Mouse (Mus musculus): ENCODE measurements around the gene Trmt44. TPM values are rescaled to one million over a fixed set of nuclear protein-coding genes. Genes with fewer than 3 reads are reported as not detected.

The Trmt44 gene
- 2.7 TPM for polyA plus RNA-seq (2017; shearing (Covaris generic))

DNA sequence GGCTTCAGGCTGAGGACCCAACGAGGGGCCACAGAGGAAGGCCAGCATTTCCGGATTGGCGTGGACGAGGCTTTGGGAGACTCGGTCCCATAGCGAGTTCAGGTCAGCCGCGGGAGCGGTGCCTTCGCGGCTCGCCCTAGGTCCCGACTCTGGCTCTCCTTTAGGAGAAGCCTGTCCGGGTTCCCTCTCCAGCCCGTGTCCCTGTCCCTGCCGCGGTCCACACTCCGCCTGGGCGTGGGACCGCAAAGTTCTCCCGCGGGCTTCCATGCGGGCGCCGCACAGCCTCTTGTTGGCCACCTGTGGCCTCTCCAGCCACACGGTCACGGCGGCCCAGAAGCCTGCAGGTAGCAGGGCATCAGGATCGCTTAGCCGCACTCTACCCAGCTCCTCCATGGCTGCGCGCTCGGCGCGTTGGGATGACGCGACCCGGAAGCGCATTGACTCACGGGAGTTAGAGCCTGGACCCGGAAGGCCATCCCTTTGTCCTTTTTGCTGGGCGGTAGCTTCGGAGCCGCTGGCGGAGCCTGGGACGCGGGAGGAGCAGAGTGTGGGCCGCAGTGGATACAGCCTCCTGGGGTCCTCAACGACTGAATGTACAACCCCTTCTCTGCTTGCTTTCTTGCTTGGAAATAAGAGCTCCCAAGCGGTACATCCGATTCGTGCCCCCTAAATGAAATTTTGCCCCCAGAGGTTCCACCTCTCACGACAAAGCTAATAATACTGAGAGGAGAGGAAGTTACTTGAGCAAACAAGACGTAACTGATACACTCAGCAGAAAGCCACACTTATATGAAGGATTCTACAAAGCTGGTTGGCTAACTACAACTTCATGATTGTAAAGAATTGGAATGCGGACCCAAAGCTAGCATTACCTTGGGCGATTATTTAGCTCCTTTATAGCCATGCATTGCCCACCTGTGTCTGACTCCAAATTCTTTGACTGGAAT, at the start of gene Trmt44:
Trmt44 (minus strand) TSS at position 418 of the 947 bp plus-strand sequence.

DNA sequence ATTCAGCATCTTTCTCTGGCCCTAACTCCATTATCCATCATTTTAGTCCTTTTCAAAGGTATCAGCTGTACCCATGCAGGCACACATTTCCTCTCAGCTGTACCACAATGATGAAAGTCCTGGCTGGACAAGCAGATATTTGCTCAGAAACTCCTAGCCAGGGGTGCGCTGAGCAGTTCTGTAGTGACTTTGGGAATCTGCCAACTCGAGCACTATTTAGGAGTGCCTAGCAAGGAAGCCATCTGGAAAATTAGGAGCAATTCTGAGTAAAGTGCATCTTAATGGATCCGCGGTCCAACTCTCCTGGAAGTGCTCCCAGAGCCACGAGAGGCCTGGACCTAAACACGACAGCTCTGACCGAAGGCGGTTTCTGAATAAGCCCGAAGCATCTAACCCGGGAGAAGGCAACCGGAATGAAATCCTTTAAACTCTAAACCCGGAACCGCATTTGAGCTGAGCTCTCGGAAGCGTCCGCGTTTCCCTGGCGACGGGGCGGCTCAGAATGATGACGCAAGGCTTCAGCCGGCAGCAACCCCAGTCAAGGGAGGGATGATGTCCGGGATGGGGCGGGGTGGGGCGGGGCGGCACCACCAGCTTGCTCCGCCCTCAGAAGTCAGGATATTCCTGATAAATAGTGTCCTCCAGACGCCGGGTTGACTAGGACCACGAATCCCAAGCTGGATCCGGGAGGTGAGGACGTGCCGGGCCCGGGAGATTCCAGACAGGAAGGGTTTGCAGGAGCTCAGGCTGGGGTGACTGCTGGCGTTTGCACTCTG, 7.8 kb upstream of the Trmt44 start, which contains the start of gene Acox3:
Acox3 (plus strand) TSS at position 596 of the 776 bp plus-strand sequence.

DNA sequence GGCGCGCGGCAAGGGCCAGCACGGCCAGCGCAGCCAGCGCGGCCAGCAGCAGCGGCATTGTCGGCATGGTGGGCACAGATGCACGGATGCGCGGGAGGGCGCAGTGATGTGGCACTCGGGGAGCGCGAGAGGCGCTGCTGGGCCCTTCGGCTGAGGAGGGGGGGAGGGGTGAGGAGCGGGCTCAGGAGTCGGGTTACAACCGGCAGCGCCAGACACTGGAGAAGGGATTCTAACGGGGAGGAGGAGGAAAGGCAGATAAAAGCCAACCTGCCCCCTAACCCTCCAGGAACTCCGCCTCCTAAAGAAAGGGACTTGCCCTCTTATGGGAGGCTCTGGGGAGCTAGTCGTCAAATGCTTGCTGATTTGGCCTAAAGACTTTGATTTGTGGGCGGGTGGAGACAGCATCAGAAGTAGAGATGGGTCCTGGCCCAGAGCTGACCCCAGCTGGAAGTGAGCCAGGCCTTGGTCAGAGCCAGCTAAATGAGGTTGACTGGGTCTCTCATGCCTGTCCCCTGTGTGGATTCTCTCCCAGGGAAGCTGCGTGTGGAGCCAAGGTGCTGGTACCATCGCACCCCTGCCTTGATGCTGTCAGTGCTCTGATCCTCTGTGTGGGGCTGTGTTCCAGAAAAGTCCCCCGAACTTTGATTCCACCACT, 49.3 kb downstream of the Trmt44 start, which contains the start of gene Cpz:
Cpz (minus strand) TSS at position 230 of the 655 bp plus-strand sequence.

Other genes starting within 250 kb of the Trmt44 start
- not detected for gene Hmx1, start 186.0 kb downstream of the Trmt44 start, polyA plus RNA-seq (2017; shearing (Covaris generic))
- gene Cpz, start 49.4 kb downstream of the Trmt44 start, polyA plus RNA-seq (2017; shearing (Covaris generic)), result not detected
- gene Acox3, start 8.0 kb upstream of the Trmt44 start, polyA plus RNA-seq (2017; shearing (Covaris generic)), result 24.8 TPM
- gene Htra3, start 104.7 kb upstream of the Trmt44 start, polyA plus RNA-seq (2017; shearing (Covaris generic)), result not detected
- 0.60 TPM for gene Sh3tc1, start 164.9 kb upstream of the Trmt44 start, polyA plus RNA-seq (2017; shearing (Covaris generic))
- 7.9 TPM for gene Ablim2, start 182.8 kb upstream of the Trmt44 start, polyA plus RNA-seq (2017; shearing (Covaris generic))

Data from effector memory CD4-positive, alpha-beta T cell, adult 5 months (primary cell).